In the genomic region with DNA sequence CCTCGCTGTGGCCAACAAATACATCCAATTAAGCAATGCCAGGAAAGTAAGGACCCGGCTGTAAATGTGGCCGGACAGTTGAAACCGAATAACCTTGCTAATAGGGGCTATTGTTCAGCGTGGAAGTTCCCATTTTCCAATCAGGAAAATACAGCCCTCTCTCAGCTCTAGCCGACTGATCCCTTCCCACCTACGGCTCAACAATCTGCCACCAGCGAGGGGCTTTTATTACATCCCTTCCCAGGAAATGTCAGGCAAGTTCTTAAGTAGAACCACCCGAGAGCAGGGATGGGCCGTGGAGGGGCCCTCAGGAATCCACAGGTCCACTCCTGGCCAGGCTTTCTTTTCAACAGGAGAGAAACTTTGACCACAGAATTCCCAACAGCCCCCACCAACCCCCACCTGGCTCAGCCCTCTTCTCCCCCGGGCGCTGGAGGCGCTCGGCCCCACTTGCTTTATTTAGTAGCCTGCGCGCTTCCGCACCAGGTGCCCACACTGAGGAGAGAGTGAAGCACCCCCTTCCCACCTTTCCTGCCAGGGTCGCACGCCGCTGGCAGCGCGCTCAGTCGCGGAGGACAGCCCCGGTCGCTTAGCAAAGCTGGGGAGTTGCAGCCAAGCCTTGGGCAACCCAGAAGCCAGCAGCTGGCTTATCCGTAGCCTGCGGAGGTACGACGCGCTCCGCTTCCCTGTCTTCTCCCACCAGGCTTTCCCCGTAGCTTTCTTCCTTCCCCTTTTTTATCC, we compare ENCODE assay signal across 9 mouse cellular contexts. TPM values are rescaled to one million over a fixed set of nuclear protein-coding genes. Genes with fewer than 3 reads are reported as not detected.
A peak's percentile ranks its signal among the peaks of the same experiment; 100 is the strongest.
DNase-seq lines count a peak whose midpoint lies in the region; ATAC-seq and TF ChIP-seq lines count a peak whose summit lies in the region.
"Had no signal": no experiment of that assay in that cellular context is flagged by ENCODE, and none has a peak within 500 bp of the region (broad histone marks: within the 10 kb centered on the region; RNA-seq: fewer than 3 reads in every experiment).

No protein-coding gene starts in this region.

- intact Hi-C loops in heart, adult 2 months (cut with DNase I) = loop anchor here (10.0 kb wide), 2 partner anchors 258 to 538 kb away; a partner anchor contains a TSS

- no peak for TF ChIP-seq CTCF in heart, adult 2 months (IDR thresholded peaks at IDR 0.05)

- no peak for TF ChIP-seq POLR2A in heart, adult 2 months (IDR thresholded peaks at IDR 0.05; ENCODE audit: insufficient read depth, low read depth, low read length)

- H3K79me2 ChIP-seq in heart, adult 2 months (replicated peaks; ENCODE audit: control insufficient read depth, insufficient read depth, low read length) = no peaks in the 10 kb centered on the region

- no peak overlapping the region for H3K27ac ChIP-seq in heart, embryonic 13.5 days (replicated peaks)
- H3K27ac ChIP-seq in heart, adult 2 months = no peak overlapping the region
- no peak overlapping the region for H3K27ac ChIP-seq in hindbrain, embryonic 12.5 days
- no peak overlapping the region for H3K27ac ChIP-seq in midbrain, embryonic 15.5 days
- H3K27ac ChIP-seq: stomach, embryonic 15.5 days had no signal

- peak overlapping the region; percentile 26 for H3K4me3 ChIP-seq in heart, embryonic 13.5 days
- no peak overlapping the region for H3K4me3 ChIP-seq in heart, adult 2 months
- H3K4me3 ChIP-seq in hindbrain, embryonic 12.5 days = peak overlapping the region; percentile 30
- peak overlapping the region; percentile 18 for H3K4me3 ChIP-seq in midbrain, embryonic 15.5 days
- H3K4me3 ChIP-seq: stomach, embryonic 15.5 days had no signal

- no peak for TF ChIP-seq EP300 in heart, adult 2 months (IDR thresholded peaks at IDR 0.05; ENCODE audit: insufficient read depth, low read depth, low read length)

- H3K36me3 ChIP-seq in heart, embryonic 13.5 days = no peaks in the 10 kb centered on the region
- H3K36me3 ChIP-seq in heart, adult 2 months (ENCODE audit: control insufficient read depth, insufficient read depth, low read length) = no peaks in the 10 kb centered on the region
- no peaks in the 10 kb centered on the region for H3K36me3 ChIP-seq in hindbrain, embryonic 12.5 days
- H3K36me3 ChIP-seq in midbrain, embryonic 15.5 days (replicated peaks) = no peaks in the 10 kb centered on the region
- H3K36me3 ChIP-seq: stomach, embryonic 15.5 days had no signal

- no peak for ATAC-seq in heart, embryonic 13.5 days (ENCODE audit: extremely low read depth, insufficient number of reproducible peaks, low FRiP score, low TSS enrichment)
- ATAC-seq in hindbrain, embryonic 12.5 days (ENCODE audit: low FRiP score) = peak; percentile 18; the same call in 1 of the 2 replicates
- 0 out of 2 replicates have a peak, but pooled peaks have one; percentile 21 for ATAC-seq in midbrain, embryonic 15.5 days (replicated peaks)

- H3K4me2 ChIP-seq in heart, embryonic 13.5 days = peak overlapping the region; percentile 42; the same call in 1 of the 2 replicates
- H3K4me2 ChIP-seq in hindbrain, embryonic 12.5 days (replicated peaks) = peak overlapping the region; percentile 53
- peak overlapping the region; percentile 40 for H3K4me2 ChIP-seq in midbrain, embryonic 15.5 days
- H3K4me2 ChIP-seq: stomach, embryonic 15.5 days had no signal

- H3K4me1 ChIP-seq in heart, embryonic 13.5 days = peaks cover 18% of the 10 kb centered on the region
- H3K4me1 ChIP-seq in heart, adult 2 months (ENCODE audit: control insufficient read depth, insufficient read depth, low read length) = no peaks in the 10 kb centered on the region
- H3K4me1 ChIP-seq in hindbrain, embryonic 12.5 days = peaks cover 12% of the 10 kb centered on the region
- peaks cover 18% of the 10 kb centered on the region for H3K4me1 ChIP-seq in midbrain, embryonic 15.5 days

- DNase-seq in heart, adult 2 months = no peak
- peak; percentile 70 for DNase-seq in embryo, embryonic 10.5 days (ENCODE audit: low spot score)
- DNase-seq in spleen, postnatal 4 days (ENCODE audit: low spot score in 2 of 2) = no peak
- DNase-seq in frontal cortex, postnatal 14 days (ENCODE audit: low spot score in 2 of 2) = no peak
- no peak for DNase-seq in left cerebral cortex, adult 18-20 months (ENCODE audit: low spot score in 2 of 2)

- H3K27me3 ChIP-seq in heart, embryonic 13.5 days (replicated peaks) = peaks cover 96% of the 10 kb centered on the region
- peaks cover 21% of the 10 kb centered on the region for H3K27me3 ChIP-seq in heart, adult 2 months (ENCODE audit: control insufficient read depth, insufficient read depth, low read length)
- H3K27me3 ChIP-seq in hindbrain, embryonic 12.5 days = peaks cover 74% of the 10 kb centered on the region
- peaks cover 67% of the 10 kb centered on the region for H3K27me3 ChIP-seq in midbrain, embryonic 15.5 days (replicated peaks)

- under 1% methylated on average over 33 of the region's 33 CpGs for WGBS in heart, embryonic 13.5 days
- WGBS in heart, adult 2 months = 5% methylated on average over 33 of the region's 33 CpGs
- under 1% methylated on average over 33 of the region's 33 CpGs for WGBS in hindbrain, embryonic 12.5 days
- 1% methylated on average over 33 of the region's 33 CpGs for WGBS in midbrain, embryonic 15.5 days

- no peak overlapping the region for H3K9ac ChIP-seq in heart, embryonic 13.5 days
- no peak overlapping the region for H3K9ac ChIP-seq in heart, adult 2 months (ENCODE audit: low read depth, low read length)
- H3K9ac ChIP-seq in hindbrain, embryonic 12.5 days = peak overlapping the region; percentile 44; the same call in 1 of the 2 replicates
- H3K9ac ChIP-seq in midbrain, embryonic 15.5 days = no peak overlapping the region
- H3K9ac ChIP-seq: stomach, embryonic 15.5 days had no signal

- H3K9me3 ChIP-seq in heart, embryonic 13.5 days = no peaks in the 10 kb centered on the region
- H3K9me3 ChIP-seq in hindbrain, embryonic 12.5 days (replicated peaks) = no peaks in the 10 kb centered on the region
- H3K9me3 ChIP-seq in midbrain, embryonic 15.5 days = no peaks in the 10 kb centered on the region
- H3K9me3 ChIP-seq: stomach, embryonic 15.5 days had no signal

RNA-seq across cellular contexts. Expression of a gene that starts 3.3 kb away (rescaled TPM):
- polyA plus RNA-seq in heart, embryonic 13.5 days (2015; fragmentation: Nextera tagmentation; extraction: Ambion mirVana) = 0.03 TPM in 1 of 2 replicates, not detected in the other
- total RNA-seq in heart, adult 2 months (2021) = not detected
- not detected in 2 replicates for polyA plus RNA-seq in heart, adult 2 months (2012; rRNA removed)
- polyA plus RNA-seq in hindbrain, embryonic 12.5 days (2016; fragmentation: Nextera tagmentation; extraction: Ambion mirVana) = 7.1 and 8.8 TPM in 2 replicates
- polyA plus RNA-seq in midbrain, embryonic 15.5 days (2015; fragmentation: Nextera tagmentation; extraction: Ambion mirVana) = 2.8 and 3.5 TPM in 2 replicates
- total RNA-seq in left cerebral cortex, adult 18-20 months (2021) = 1 to 10 TPM; 1.7 to 1.9 TPM
- polyA plus RNA-seq: stomach, embryonic 15.5 days had no signal
